Mouse (Mus musculus) kidney, postnatal 4 days (tissue): ENCODE measurements around the gene Asic3.
A peak's percentile ranks its signal among the peaks of the same experiment; 100 is the strongest.
"Not testable (repeated sequence)": the region's sequence is repeated elsewhere in the genome, so short reads cannot be mapped to it uniquely, and the experiment has no call there.

Source experiments
- DNase-seq, 2 experiments: peaks; one replicate each; pipeline ENCODE4 v3.0.0; 2021; ENCODE audit warnings: mixed read lengths in 2 of 2

The Asic3 gene

DNA sequence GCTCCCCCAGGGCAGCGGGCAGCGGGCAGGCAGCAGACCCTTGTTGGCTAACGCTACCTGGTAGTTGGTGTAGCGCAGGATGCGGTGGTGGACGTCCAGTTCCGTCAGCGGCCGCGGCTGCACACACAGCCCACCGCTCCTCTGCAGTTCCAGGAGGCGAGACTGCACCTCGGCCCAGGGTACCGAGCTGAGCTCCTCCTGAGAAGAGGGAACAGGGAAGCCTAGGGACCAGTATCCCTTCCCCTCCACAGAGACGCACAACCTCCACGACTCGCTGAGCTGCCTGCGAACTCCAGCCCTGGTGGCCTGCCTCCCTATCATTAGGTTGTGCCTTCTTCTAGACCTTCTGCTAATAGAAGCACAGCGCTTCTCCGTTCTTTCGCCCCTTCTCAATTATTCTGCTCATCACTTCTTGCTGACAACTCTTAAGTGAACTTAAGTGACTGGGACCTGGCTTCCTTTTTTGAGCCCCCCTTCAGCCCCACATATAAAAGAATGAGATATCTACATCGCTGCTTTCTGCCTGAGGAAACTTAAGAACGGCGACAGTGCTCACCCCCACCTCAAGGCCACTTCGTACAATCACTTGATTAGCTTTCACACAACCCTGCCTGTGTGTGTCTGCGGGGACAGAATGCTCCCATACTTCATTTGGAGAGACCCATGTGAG, 24.8 kb upstream of the Asic3 start:
- no peak for DNase-seq

DNA sequence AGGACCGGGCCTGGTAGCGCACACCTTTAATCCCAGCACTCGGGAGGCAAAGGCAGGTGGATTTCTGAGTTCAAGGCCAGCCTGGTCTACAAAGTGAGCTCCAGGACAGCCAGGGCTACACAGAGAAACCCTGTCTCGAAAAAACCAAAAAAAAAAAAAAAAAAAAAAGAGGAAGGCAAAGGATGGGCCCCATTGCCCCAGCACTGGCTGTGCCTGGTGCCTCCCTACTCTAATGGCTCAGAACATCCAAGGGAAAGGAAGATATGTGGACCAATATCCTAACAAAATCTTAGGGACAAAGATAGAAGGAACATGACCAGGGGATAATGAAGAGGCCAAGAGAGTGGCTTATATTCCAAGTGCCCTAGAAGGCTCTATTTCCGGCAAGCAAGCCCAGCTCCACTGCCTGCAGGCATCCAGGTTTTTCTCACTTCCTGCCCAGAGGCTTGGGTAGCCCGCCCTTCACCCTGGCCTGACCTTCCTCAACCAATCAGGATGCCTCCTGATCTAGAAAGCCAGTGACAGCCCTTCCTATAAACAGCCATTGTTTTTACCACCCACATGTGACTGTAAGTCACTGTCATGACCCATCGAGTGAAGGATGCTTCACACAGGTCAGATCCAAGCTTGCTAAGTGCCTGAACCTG, 24.1 kb upstream of the Asic3 start:
- DNase-seq = peak; percentile 33 to 59

DNA sequence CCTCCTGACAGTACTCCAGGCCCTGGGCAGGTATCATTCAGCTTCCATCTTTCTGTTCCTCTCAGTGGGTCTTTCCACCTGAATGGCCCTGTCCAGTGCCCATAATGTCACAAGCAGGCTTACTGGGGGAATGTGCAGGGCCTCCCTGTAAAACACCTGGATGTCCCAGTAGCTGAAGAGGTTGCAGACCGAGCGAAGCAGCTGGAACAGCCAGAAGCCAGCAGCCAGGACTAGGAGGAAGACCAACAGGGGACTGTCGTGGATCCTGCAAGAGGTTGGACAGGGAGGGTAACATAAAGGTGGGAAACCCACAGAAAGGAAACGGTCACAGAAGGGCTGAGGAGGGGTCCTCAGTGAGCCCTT, 23.6 kb upstream of the Asic3 start:
- no peak for DNase-seq

DNA sequence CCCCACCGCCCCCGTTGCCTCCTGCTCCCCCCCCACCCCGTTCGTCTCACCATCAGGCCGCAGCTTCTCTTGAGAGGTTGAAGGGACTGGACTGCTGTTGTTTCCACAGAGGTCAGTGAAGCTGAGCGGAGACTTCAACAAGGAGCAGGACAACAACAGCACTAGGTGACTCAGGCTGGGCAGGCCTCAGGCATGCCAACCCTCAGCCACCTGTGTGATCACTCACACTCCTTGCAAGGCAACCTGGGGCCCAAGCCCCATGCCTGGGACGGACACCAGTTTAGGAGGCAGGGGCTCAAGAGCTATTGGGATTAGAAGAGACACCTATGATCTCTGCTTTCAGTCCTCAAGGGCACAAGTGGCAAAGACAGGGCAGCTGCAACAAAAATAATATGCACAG, 21.3 kb upstream of the Asic3 start, which contains the start of gene Atg9b:
Atg9b (minus strand) TSS at position 280 of the 400 bp plus-strand sequence.
- DNase-seq = no peak

GRCm38 (mm10) chr5:24392724-24393123, 20.5 kb upstream of the Asic3 start:
- DNase-seq = peak in 1 of 2 experiments; percentile 8

GRCm38 (mm10) chr5:24393392-24393997, 19.7 kb upstream of the Asic3 start, which contains the start of gene Abcb8:
Gene Abcb8 (plus strand): TSS chr5:24393663.
- DNase-seq = peak; percentile 81 to 88

- peak; percentile 94 to 97 for DNase-seq
Observed at GRCm38 (mm10) chr5:24394165-24394894, 18.9 kb upstream of the Asic3 start.

DNA sequence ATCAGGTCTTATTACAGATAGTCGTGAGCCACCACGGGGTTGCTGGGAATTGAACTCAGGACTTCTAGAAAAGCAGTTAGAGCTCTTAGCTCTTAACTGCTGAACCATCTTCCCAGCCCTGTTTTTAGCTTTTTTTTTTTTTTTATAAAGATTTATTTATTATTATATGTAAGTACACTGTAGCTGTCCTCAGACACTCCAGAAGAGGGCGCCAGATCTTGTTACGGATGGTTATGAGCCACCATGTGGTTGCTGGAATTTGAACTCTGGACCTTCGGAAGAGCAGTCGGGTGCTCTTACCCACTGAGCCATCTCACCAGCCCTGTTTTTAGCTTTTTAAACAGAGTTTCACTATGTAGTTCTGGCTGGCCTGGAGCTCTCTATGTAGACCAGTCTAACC, 16.9 kb upstream of the Asic3 start:
- DNase-seq = not testable (repeated sequence)

DNA sequence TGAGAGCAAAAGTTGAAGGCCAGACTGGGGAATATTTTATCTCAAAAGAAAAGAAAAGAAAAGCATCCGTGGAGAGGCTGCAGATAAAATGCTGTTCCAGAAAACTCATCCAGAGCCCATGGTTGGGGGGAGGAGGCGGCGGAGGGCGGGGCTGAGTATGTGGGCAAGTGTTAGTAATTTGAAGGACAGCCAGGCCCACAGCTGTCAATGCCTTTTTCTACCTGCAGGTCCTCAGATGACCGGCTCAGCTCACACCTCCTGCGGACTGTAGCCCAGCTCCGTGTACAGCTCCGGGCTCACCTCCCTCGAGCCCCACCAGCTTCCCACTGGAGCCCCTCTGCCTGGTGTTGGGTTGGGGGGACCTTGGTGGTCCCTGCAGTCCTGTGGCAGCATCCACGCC, 13.5 kb upstream of the Asic3 start:
- DNase-seq = no peak

DNA sequence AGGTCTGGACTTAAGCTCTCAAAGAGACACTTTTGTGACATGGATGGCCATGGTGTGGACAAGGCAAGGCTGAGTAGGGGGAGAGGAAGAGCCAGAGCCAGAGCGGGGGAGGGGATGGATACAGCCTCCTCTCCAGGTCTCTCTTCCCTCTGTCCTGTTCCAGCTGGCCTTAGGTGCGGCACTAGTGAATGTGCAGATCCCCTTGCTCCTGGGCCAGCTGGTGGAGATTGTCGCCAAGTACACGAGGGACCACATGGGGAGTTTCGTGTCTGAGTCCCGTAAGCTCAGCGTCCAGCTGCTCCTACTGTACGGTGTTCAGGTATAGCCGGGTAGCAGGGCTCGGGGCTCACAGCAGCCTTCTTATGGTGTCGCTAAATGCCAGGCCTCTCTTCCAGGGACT, 12.8 kb upstream of the Asic3 start:
- no peak for DNase-seq

DNA sequence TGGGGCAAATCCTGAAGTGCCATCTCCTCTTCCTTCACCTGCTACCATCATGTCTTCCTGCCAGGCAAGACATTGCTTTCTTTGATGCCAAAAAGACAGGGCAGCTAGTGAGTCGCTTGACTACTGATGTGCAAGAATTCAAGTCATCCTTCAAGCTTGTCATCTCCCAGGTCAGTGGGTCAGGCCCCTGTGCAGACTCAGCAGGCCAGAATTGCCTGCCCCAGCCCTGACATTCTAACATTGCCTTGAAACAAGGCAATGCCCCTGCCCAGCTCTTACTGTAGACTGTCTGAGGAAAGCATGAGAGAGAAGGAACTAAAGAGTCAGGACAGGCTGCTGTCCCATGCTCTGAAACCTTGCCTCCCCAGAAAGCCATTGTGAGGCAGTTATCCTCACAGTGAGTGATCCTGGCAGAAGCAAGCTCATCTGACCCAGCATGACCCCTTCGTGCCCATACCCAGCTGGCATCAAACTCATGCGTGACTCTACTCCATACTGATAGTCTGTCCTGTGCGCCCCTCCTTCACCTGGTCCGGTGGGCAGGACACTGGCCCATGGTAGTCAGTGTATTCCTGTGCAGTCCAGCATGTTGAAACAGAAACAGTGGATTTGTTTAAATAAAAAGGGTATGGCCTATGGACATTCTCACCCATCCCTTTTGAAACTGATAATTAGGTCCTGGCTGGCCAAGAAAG, 12.1 kb upstream of the Asic3 start:
- no peak for DNase-seq

DNA sequence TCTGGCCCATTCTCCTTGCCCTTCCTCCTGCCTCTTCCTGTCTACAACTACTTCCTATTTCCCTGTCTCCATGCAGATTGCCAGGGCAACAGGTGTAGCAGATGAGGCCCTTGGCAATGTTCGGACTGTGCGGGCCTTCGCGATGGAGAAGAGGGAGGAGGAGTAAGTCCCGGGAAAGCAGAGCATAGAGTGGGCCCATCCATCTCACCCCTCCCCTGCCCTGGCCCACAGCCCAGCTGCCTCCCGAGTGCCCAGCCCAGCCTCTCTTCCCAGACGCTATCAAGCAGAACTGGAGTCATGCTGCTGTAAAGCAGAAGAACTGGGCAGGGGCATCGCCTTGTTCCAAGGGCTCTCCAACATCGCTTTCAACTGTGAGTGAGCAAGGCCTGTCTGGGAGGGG, 11.2 kb upstream of the Asic3 start:
- DNase-seq = no peak

- DNase-seq = no peak
Observed at GRCm38 (mm10) chr5:24404594-24405360, 8.4 kb upstream of the Asic3 start.

- no peak for DNase-seq
Observed at GRCm38 (mm10) chr5:24405389-24405876, 7.8 kb upstream of the Asic3 start.

DNA sequence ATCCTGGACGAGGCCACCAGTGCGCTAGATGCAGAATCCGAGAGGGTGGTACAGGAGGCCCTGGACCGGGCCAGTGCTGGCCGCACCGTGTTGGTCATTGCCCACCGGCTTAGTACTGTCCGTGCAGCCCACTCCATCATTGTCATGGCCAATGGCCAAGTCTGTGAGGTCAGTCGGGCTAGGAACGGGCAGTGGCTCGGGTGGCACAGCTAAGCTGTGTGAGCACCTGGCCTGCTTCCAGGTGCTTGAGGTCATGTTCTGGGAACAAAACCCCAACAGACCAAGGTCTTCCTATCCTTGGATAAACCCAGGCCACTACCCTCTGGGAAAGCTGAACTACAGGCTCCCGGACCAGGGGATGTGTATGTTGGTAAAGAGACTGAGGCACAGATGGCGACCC, 4.5 kb upstream of the Asic3 start:
- no peak for DNase-seq

DNA sequence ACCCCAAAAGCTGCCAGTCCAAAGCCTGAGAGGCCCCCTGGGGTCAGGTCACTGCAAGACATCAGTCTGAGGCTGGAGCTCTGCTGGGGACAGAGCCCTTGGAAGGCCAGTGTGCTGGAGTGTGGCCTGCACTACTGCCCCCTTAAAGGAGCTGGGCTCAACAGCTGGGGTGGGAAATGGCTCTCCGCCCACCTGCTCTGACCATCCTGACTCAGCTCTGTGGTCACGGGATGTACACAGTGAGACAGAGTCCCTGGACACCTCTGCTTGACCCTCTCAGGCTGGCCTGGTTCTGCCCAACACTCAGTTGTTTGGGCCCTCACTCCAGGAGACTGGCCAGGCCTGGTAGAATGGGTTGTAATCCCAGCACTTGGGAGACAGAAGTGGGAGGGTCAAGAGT, 3.7 kb upstream of the Asic3 start:
- no peak for DNase-seq

DNA sequence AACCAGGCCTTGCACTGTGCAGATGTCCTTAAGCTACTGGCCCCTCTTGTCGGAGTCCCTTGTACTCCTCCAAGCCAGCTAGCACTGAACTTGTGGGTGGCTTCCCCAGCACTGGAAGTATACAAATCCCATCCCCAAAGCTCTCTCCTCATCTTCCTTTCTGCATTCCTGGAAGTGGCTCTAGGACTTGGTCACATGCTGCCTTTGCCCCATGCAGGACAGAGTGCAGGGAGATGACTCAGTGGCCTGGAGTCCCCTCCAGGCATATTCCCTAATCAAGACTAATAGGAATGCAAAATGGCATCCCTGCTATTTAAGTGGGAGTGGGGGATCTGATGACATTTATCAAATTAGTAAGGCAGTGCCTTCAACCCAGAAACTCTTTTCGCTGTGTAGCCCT, 1.1 kb upstream of the Asic3 start:
- no peak for DNase-seq

DNA sequence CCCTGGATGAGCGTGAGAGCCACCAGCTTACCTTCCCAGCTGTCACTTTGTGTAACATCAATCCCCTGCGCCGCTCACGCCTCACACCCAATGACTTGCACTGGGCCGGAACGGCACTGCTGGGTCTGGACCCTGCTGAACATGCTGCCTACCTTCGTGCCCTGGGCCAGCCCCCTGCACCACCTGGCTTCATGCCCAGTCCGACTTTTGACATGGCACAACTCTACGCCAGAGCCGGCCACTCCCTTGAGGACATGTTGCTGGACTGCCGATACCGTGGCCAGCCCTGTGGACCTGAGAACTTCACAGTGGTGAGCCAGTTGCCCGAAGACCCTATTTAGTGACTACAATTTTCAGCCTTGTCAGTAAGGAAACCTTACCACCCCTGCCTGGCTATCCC, 746 bp downstream of the Asic3 start:
- DNase-seq = peak in 1 of 2 experiments; percentile 34

DNA sequence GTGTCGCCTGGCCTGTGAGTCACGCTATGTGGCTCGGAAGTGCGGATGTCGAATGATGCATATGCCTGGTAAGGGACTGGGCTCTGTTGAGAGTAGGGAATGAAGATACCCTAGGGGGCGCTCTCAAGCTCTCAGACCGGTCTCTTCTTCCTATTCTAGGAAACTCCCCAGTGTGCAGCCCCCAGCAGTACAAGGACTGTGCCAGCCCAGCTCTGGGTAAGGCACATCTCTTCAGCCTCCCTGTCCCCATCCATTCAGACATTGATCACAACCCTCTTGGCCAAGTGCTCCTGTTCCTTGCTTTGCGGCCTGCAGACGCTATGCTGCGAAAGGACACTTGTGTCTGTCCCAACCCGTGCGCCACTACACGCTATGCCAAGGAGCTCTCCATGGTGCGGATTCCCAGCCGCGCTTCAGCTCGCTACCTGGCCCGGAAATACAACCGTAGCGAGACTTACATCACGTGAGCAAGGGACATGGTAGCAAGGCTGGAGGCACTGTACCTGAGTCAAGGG, 3.1 kb downstream of the Asic3 start:
- peak; percentile 73 to 83 for DNase-seq

DNA sequence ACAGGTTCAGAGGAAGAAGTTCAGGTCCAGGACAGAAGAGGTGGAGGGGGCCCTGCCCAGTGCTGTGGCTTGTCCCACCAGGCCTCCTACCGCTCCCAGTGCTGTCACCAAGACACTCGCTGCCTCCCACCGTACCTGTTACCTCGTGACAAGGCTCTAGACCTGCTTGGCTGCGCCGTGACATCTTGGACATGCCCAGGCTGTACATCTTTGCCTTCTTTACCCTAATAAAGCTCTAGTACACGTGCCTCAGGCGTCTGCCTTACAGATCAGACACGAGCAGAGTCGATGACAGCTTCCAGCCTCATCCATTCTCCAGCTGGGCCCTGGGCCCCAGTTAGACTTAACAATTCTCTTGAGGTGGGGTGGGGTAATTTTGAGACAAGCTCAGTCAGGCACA, 4.4 kb downstream of the Asic3 start:
- DNase-seq = no peak

- DNase-seq = no peak
Observed at GRCm38 (mm10) chr5:24420381-24420780, 7.2 kb downstream of the Asic3 start.
